Mouse (Mus musculus) 3T3-L1 (cell line): ENCODE measurements at regions not wholly inside any gene's neighbourhood (a gene's known extent, or its start where the extent isn't known, plus 50 kb on each side); places are given as distances from the start of the nearest gene placed in this dataset.

Source experiments
- DNase-seq: peaks from one replicate; pipeline ENCODE4 v3.0.0-alpha.2; 2015; ENCODE audit warnings: low read depth, low spot score

DNA sequence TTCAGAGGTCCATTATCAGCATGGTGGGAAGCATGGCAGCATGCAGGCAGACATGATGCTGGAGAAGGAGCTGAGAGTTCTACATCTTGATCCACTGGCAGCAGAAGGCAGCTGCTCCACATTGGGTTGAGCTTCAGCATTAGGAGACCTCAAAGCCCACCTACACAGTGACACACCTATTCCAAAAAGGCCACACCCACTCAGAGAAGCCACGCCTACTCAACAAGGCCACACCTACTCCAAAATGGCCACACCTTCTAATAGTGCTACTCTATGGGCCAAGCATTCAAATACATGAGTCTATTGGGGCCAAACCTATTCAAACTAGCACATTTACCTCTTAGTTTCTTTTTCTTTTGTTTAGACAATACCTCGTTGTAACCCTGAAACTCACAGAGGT, 50.4 kb upstream of the Sox13 start:
- no peak for DNase-seq
